In the genomic region with DNA sequence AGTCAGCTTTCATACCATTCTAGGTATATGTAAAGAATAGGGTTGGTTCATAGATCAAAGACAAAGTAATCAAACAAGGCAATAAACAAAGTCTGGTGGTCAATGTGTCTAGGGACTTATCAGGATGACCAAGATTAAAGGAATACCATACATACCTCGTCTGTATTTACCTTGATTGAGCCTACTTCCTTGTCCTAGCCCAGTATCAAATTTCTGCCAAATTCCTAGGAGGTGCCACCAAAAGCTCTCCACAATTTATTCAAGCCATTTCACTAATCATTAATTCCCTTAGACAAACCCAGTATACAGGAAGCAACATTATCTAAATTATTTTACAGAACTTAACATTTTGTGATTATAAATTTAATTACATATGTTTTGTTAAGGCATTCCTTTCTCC, we compare ENCODE assay signal across 21 mouse cellular contexts. TPM values are rescaled to one million over a fixed set of nuclear protein-coding genes. Genes with fewer than 3 reads are reported as not detected.
"Had no signal": no experiment of that assay in that cellular context is flagged by ENCODE, and none has a peak within 500 bp of the region (broad histone marks: within the 10 kb centered on the region; RNA-seq: fewer than 3 reads in every experiment).

No protein-coding gene starts in this region.

- DNase-seq: retina, postnatal 1 day; right cerebral cortex, adult 18-20 months; right cerebral cortex, postnatal 14 days; right cerebral cortex, postnatal 25 days; right cerebral cortex, postnatal 4 days; spleen, adult 18-20 months; thymus, adult 18-20 months; thymus, adult 2 months; thymus, postnatal 14 days; thymus, postnatal 25 days; thymus, postnatal 36 days; thymus, postnatal 4 days had no signal

- H3K4me3 ChIP-seq: neural tube, embryonic 15.5 days; stomach, embryonic 15.5 days had no signal

- H3K4me2 ChIP-seq: neural tube, embryonic 15.5 days; stomach, embryonic 15.5 days had no signal

- H3K36me3 ChIP-seq: neural tube, embryonic 15.5 days; stomach, embryonic 15.5 days had no signal

- H3K27ac ChIP-seq: neural tube, embryonic 15.5 days; stomach, embryonic 15.5 days; stomach, postnatal 0 days had no signal

- H3K9me3 ChIP-seq: neural tube, embryonic 15.5 days; stomach, embryonic 15.5 days had no signal

- H3K27me3 ChIP-seq: neural tube, embryonic 15.5 days; stomach, embryonic 15.5 days had no signal

- H3K9ac ChIP-seq: neural tube, embryonic 15.5 days; stomach, embryonic 15.5 days had no signal

- H3K4me1 ChIP-seq: neural tube, embryonic 15.5 days; stomach, embryonic 15.5 days had no signal

RNA-seq across cellular contexts. Expression of gene Serpinb7, which starts 15.2 kb away (rescaled TPM):
- polyA plus RNA-seq: small intestine, adult 2 months; stomach, embryonic 14.5 days; urinary bladder, adult 2 months had no signal

RNA-seq across cellular contexts. Expression of gene Serpinb11, which starts 53.7 kb away (rescaled TPM):
- polyA plus RNA-seq: neural tube, embryonic 14.5 days; neural tube, embryonic 15.5 days; small intestine, adult 2 months; spleen, adult 2 months; stomach, embryonic 14.5 days; testis, adult 2 months; urinary bladder, adult 2 months had no signal
